Mouse (Mus musculus) heart, postnatal 0 days (tissue): ENCODE results near the gene Ctla2b. TPM values are rescaled to one million over a fixed set of nuclear protein-coding genes. Genes with fewer than 3 reads are reported as not detected.
"Not testable (repeated sequence)": the region's sequence is repeated elsewhere in the genome, so short reads cannot be mapped to it uniquely, and the experiment has no call there.

Experiments used
- ATAC-seq: fragments of 200-750 bp; cut with Nextera tagmentation; 2 replicates; pipeline ENCODE4 v1.8.0; 2017; ENCODE audit warnings: low read depth, moderate number of reproducible peaks, moderate library complexity; ENCODE audit not compliant: insufficient read depth
- DNase-seq: peaks from one replicate; pipeline ENCODE4 v3.0.0-alpha.2; 2016; ENCODE audit warnings: low spot score
- H3K27ac ChIP-seq: fragments of 300-500 bp; sonication (generic); 2 replicates; pipeline ENCODE4 v1.5.1; 2014; ENCODE audit warnings: low read depth, mild to moderate bottlenecking
- H3K27me3 ChIP-seq: fragments of 300-500 bp; sonication (generic); 2 replicates; pipeline ENCODE4 v1.6.1; 2014; ENCODE audit warnings: low read length, mixed read lengths; ENCODE audit not compliant: control insufficient read depth, insufficient read depth
- H3K36me3 ChIP-seq: fragments of 300-500 bp; sonication (generic); replicated peaks from 2 replicates; pipeline ENCODE4 v1.6.1; 2014; ENCODE audit warnings: low read length, mixed read lengths; ENCODE audit not compliant: control insufficient read depth, insufficient read depth
- H3K4me1 ChIP-seq: fragments of 300-500 bp; sonication (generic); 2 replicates; pipeline ENCODE4 v1.6.1; 2014; ENCODE audit warnings: antibody characterized with exemption; ENCODE audit not compliant: control insufficient read depth, insufficient read depth
- H3K4me2 ChIP-seq: fragments of 300-500 bp; sonication (generic); 2 replicates; pipeline ENCODE4 v1.6.1; 2014; ENCODE audit warnings: low read depth, mild to moderate bottlenecking, low read length, moderate library complexity
- H3K4me3 ChIP-seq: fragments of 300-500 bp; sonication (generic); 2 replicates; pipeline ENCODE4 v1.5.1; 2014; ENCODE audit warnings: low read depth, low read length
- H3K9ac ChIP-seq: fragments of 300-500 bp; sonication (generic); replicated peaks from 2 replicates; pipeline ENCODE4 v1.6.1; 2014; ENCODE audit warnings: low read depth, low read length, mixed read lengths
- H3K9me3 ChIP-seq: fragments of 300-500 bp; sonication (generic); replicated peaks from 2 replicates; pipeline ENCODE4 v1.6.1; 2016; ENCODE audit warnings: low read length; ENCODE audit not compliant: control insufficient read depth
- CTCF ChIP-seq: IDR thresholded peaks from 2 replicates; pipeline ENCODE4 v1.5.1; 2016; ENCODE audit warnings: antibody characterized with exemption, control low read depth, low read depth
- EP300 ChIP-seq: IDR thresholded peaks from 2 replicates; pipeline ENCODE4 v1.6.1; 2016; ENCODE audit warnings: antibody characterized with exemption, low read depth
- WGBS: fragments of 180-500 bp; shearing (Covaris S2); extraction: QIAGEN DNeasy Blood & Tissue Kit; methylation state at CpG from one replicate; pipeline ENCODE4 v1.1.7; 2014; 5-methylcytosine and 5-hydroxymethylcytosine counted together
- polyA plus RNA-seq: library from polyadenylated mRNA; unstranded; fragments of >200 nt; fragmentation: Nextera tagmentation; extraction: Ambion mirVana; gene quantifications from 2 replicates; pipeline ENCODE4 v1.2.1, GENCODE M21; 2015
- total RNA-seq: library from RNA; depleted of rRNA; stranded (reverse); fragments of >200 nt; gene quantifications from 2 replicates; pipeline ENCODE4 v1.2.3, GENCODE M21; 2014; ENCODE audit warnings: low replicate concordance; rRNA removed

Gene Ctla2b
- 1.1 and 3.7 TPM in 2 replicates for total RNA-seq
- polyA plus RNA-seq, result 4.5 and 6.6 TPM in 2 replicates

DNA sequence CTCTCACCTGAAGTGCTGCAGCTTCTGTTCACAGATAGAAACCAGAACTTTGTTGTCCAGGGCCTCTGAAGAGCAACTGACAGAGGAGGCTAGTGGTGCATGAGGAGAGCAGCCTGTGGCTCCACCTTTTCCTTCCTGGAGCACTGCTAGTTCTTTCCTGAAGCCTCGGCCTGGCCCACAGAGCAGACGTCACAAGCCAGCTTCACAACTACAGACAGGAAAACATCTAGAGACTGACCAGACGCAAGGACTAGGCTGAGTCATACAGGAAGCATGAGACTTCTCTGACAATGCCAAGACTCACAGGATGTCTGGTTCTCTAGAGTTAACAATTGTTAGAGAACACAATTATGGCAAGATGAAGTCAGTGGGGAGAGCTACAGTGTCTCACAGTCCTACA, at the start of gene Ctla2b:
Ctla2b (minus strand) TSS at position 120 of the 400 bp plus-strand sequence.
- H3K27ac ChIP-seq, result peak within 1 kb of the TSS; percentile 63
- H3K27me3 ChIP-seq, result no peaks in the 10 kb centered on the region
- TF ChIP-seq EP300, result peak; percentile 97
- no peak for TF ChIP-seq CTCF
- peak; percentile 76 for DNase-seq
- no peaks in the 10 kb centered on the region for H3K36me3 ChIP-seq
- no peaks in the 10 kb centered on the region for H3K4me1 ChIP-seq
- ATAC-seq, result peak; percentile 96
- H3K4me3 ChIP-seq, result no peak within 1 kb of the TSS
- H3K9me3 ChIP-seq, result 0 out of 2 replicates have a peak, but pooled peaks cover 3% of the 10 kb centered on the region
- no peak within 1 kb of the TSS for H3K4me2 ChIP-seq
- WGBS, result 42% methylated on average over 3 of the region's 3 CpGs
- H3K9ac ChIP-seq, result no peak within 1 kb of the TSS

DNA sequence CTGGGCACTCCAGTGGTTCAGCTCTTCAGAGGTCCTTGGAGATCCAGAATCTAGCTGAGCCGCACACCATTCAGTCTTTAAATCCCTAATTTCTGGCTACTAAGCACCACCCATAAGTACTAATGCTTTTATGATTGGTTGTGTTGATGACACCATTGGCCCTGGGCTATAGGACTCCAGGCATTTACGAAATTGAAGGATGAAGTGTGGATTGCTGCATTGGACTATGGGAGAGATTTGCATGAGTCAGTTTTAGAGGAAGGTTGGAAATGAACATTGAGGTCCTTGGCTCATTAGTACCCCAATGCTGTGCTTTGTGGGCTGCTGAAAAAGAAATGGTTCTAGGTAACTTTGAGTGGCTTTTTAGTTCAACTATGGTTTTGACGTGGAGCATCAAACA, 44.6 kb upstream of the Ctla2b start, which contains the start of gene Tpbpa:
Tpbpa (minus strand) TSS at position 101 of the 400 bp plus-strand sequence.
- 65% methylated on average over 3 of the region's 3 CpGs for WGBS
- not testable (repeated sequence) for H3K9me3 ChIP-seq, H3K4me2 ChIP-seq, H3K36me3 ChIP-seq, H3K27ac ChIP-seq, DNase-seq, H3K4me1 ChIP-seq, H3K4me3 ChIP-seq, H3K27me3 ChIP-seq, H3K9ac ChIP-seq, ATAC-seq

DNA sequence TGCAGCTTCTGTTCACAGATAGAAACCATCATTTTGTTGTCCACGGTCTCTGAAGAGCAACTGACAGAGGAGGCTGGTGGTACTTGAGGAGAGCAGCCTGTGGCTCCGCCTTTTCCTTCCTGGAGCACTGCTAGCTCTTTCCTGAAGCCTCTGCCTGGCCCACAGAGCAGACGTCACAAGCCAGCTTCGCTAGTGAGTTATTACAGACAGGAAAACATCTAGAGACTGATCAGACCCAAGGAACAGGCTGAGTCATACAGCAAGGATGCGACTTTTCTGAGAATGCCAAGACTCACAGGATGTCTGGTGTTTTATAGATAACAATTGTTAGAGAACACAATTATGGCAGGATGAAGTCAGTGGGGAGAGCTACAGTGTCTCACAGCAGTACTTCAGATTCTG, 39.3 kb upstream of the Ctla2b start, which contains the start of the genes Gm49391 and Ctla2a:
Gm49391 (minus strand) TSS at position 72 of the 402 bp plus-strand sequence.
Ctla2a (minus strand) TSS at position 126 of the 402 bp plus-strand sequence.
- peak; percentile 68 for DNase-seq

DNA sequence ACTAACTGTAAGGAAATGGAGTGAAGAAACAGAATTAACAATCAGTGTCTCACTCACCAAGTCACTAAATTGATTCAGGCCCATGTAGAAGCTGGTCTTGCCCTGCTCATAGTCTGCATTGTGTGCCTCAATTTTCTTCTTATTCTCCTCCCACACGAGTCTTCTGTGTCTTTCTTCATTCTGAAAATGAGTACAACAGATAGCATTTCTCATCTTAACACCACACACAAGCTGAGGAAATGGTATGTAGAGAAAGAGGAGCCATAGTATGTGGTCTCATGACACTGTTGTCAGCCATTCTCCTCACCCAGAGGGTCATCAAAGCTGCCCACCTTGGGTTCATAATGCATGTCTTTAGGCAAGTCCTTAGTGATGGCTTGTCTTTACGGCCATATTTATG, 38.2 kb upstream of the Ctla2b start, which contains the start of gene Gm49393:
Gm49393 (minus strand) TSS at position 101 of the 400 bp plus-strand sequence.
- DNase-seq, H3K27ac ChIP-seq, H3K4me3 ChIP-seq: not testable (repeated sequence)

More for the DNA sequence above, 39.3 kb upstream of the Ctla2b start, which contains the start of the genes Gm49391 and Ctla2a:
- no peaks in the 10 kb centered on the region for H3K9me3 ChIP-seq
- H3K27ac ChIP-seq, result peak within 1 kb of the TSS; percentile 59; the same call in 1 of the 2 replicates
- TF ChIP-seq EP300 (peak; percentile 93), CTCF (no peak)
- 35% methylated on average over 5 of the region's 5 CpGs for WGBS
- H3K36me3 ChIP-seq, result no peaks in the 10 kb centered on the region
- H3K4me1 ChIP-seq, result no peaks in the 10 kb centered on the region
- no peaks in the 10 kb centered on the region for H3K27me3 ChIP-seq
- no peak within 1 kb of the TSS for H3K4me2 ChIP-seq
- no peak within 1 kb of the TSS for H3K9ac ChIP-seq
- ATAC-seq, result peak; percentile 96
- H3K4me3 ChIP-seq, result no peak within 1 kb of the TSS

DNA sequence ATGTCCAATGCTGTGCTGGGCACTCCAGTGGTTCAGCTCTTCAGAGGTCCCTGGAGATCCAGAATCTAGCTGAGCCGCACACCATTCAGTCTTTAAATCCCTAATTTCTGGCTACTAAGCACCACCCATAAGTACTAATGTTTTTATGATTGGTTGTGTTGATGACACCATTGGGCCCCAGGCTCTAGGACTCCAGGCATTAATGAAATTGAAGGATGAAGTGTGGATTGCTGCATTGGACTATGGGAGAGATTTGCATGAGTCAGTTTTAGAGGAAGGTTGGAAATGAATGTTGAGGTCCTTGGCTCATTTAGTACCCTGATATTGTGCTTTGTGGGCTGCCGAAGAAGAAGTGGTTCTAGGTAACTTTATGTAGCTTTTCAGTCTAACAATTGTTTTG, 7.5 kb upstream of the Ctla2b start, which contains the start of gene Tpbpb:
Tpbpb (minus strand) TSS at position 101 of the 400 bp plus-strand sequence.
- not testable (repeated sequence) for H3K27ac ChIP-seq, H3K4me1 ChIP-seq, H3K27me3 ChIP-seq, H3K4me2 ChIP-seq, ATAC-seq, H3K9me3 ChIP-seq, H3K9ac ChIP-seq, H3K36me3 ChIP-seq, DNase-seq, H3K4me3 ChIP-seq
- 76% methylated on average over 2 of the region's 2 CpGs for WGBS

More for the DNA sequence above, 38.2 kb upstream of the Ctla2b start, which contains the start of gene Gm49393:
- 48% methylated on average over 2 of the region's 2 CpGs for WGBS
- H3K9me3 ChIP-seq, H3K9ac ChIP-seq, H3K27me3 ChIP-seq, H3K36me3 ChIP-seq, H3K4me1 ChIP-seq, ATAC-seq, H3K4me2 ChIP-seq: not testable (repeated sequence)

DNA sequence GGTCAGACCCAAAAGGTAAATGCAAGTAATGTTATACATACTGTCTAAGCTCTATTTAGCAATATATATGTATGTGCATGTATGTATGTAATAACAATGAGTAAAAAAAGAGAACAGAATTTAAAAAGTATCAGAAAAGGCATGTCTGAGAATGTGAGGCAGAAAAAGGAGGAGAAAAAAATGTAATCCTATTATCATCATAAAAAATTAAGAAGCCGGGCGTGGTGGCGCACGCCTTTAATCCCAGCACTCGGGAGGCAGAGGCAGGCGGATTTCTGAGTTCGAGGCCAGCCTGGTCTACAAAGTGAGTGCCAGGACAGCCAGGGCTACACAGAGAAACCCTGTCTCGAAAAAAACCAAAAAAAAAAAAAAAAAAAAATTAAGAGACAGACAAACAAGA, 453 bp downstream of the Ctla2b start, which contains the start of gene Gm49392:
Gm49392 (minus strand) TSS at position 101 of the 400 bp plus-strand sequence.
- not testable (repeated sequence) for H3K4me2 ChIP-seq, H3K9me3 ChIP-seq, ATAC-seq, H3K4me3 ChIP-seq, H3K4me1 ChIP-seq, H3K9ac ChIP-seq, H3K27me3 ChIP-seq, DNase-seq, H3K36me3 ChIP-seq
- 82% methylated on average over 8 of the region's 8 CpGs for WGBS
- H3K27ac ChIP-seq, result peak within 1 kb of the TSS; percentile 63
